Mouse (Mus musculus) liver, embryonic 14.5 days (tissue): ENCODE measurements at regions not wholly inside any gene's neighbourhood (a gene's known extent, or its start where the extent isn't known, plus 50 kb on each side); places are given as distances from the start of the nearest gene placed in this dataset.

Source experiments
- CTCF ChIP-seq: IDR thresholded peaks from 2 replicates; pipeline ENCODE4 v1.5.1; 2016; ENCODE audit warnings: antibody characterized with exemption, low read depth, control low read depth
- EP300 ChIP-seq: IDR thresholded peaks from 2 replicates; pipeline ENCODE4 v1.6.1; 2016; ENCODE audit warnings: antibody characterized with exemption, low read depth

- TF ChIP-seq EP300 = no peak
- TF ChIP-seq CTCF = no peak
Observed at GRCm38 (mm10) chr1:121074569-121074968, 257.8 kb downstream of the Insig2 start.
